Mouse (Mus musculus) heart, embryonic 16.5 days (tissue): ENCODE results near the gene Txn1. TPM values are rescaled to one million over a fixed set of nuclear protein-coding genes. Genes with fewer than 3 reads are reported as not detected.

Source experiments
- ATAC-seq: fragments of 200-750 bp; cut with Nextera tagmentation; replicated peaks from 2 replicates; pipeline ENCODE4 v1.8.0; 2017; ENCODE audit warnings: moderate number of reproducible peaks; ENCODE audit not compliant: insufficient read depth, low FRiP score; ENCODE audit errors: extremely low read depth
- H3K27ac ChIP-seq: fragments of 300-500 bp; sonication (generic); 2 replicates; pipeline ENCODE4 v1.5.1; 2014; ENCODE audit warnings: mild to moderate bottlenecking, low read length, control low read depth, moderate library complexity
- H3K27me3 ChIP-seq: fragments of 300-500 bp; sonication (generic); 2 replicates; pipeline ENCODE4 v1.6.1; 2014; ENCODE audit warnings: low read length, mixed read lengths; ENCODE audit not compliant: control insufficient read depth, insufficient read depth
- H3K36me3 ChIP-seq: fragments of 300-500 bp; sonication (generic); 2 replicates; pipeline ENCODE4 v1.6.1; 2014; ENCODE audit not compliant: control insufficient read depth, insufficient read depth
- H3K4me1 ChIP-seq: fragments of 300-500 bp; sonication (generic); 2 replicates; pipeline ENCODE4 v1.6.1; 2014; ENCODE audit warnings: low read length, mixed read lengths; ENCODE audit not compliant: control insufficient read depth, insufficient read depth
- H3K4me2 ChIP-seq: fragments of 300-500 bp; sonication (generic); 2 replicates; pipeline ENCODE4 v1.6.1; 2014; ENCODE audit warnings: low read depth, mild to moderate bottlenecking, control low read depth, low read length
- H3K4me3 ChIP-seq: fragments of 300-500 bp; sonication (generic); 2 replicates; pipeline ENCODE4 v1.5.1; 2014; ENCODE audit warnings: mild to moderate bottlenecking, control low read depth, low read length
- H3K9ac ChIP-seq: fragments of 300-500 bp; sonication (generic); 2 replicates; pipeline ENCODE4 v1.6.1; 2014; ENCODE audit warnings: low read length, control low read depth
- H3K9me3 ChIP-seq: fragments of 300-500 bp; sonication (generic); replicated peaks from 2 replicates; pipeline ENCODE4 v1.6.1; 2016; ENCODE audit warnings: low read length; ENCODE audit not compliant: control insufficient read depth
- WGBS: fragments of 180-500 bp; shearing (Covaris S2); extraction: QIAGEN DNeasy Blood & Tissue Kit; methylation state at CpG from one replicate; pipeline ENCODE4 v1.1.7; 2014; 5-methylcytosine and 5-hydroxymethylcytosine counted together
- polyA plus RNA-seq: library from polyadenylated mRNA; unstranded; fragments of >200 nt; fragmentation: Nextera tagmentation; extraction: Ambion mirVana; gene quantifications from 2 replicates; pipeline ENCODE4 v1.2.1, GENCODE M21; 2015

The Txn1 gene
- polyA plus RNA-seq, 1 experiment from 2014 or later: 304 TPM

GRCm38 (mm10) chr4:57952416-57952815 is 3.8 kb downstream of the Txn1 start:
- Histone ChIP-seq H3K9ac (no peak overlapping the region), H3K27ac (no peak overlapping the region), H3K4me1 (peaks cover 17% of the 10 kb centered on the region), H3K9me3 (peaks cover 6% of the 10 kb centered on the region), H3K4me3 (no peak overlapping the region), H3K36me3 (peaks cover 32% of the 10 kb centered on the region), H3K27me3 (no peaks in the 10 kb centered on the region), H3K4me2 (no peak overlapping the region)
- 94% methylated on average over 3 of the region's 3 CpGs for WGBS
- ATAC-seq: no peak

DNA sequence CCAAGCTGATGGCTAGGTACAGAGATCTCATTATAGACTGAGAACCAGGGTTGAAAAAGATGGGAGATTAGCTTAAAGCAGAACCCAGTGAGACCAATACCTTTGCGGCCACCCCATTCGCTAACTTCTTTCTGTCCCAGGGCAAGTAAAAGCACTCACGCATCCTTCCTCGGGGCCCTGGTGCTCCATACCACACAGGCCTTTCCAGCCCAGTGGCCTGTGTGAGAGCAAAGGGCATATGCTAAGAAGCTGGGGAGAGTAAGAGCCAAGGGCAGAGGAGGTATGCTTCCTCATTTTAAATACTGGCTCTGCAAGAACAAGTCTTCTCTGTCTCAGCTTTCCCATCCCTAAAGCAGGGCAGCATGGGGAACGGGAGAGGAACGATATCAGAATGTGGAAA is 6.3 kb downstream of the Txn1 start:
- Histone ChIP-seq H3K9me3 (peaks cover 6% of the 10 kb centered on the region), H3K4me2 (no peak overlapping the region), H3K36me3 (peaks cover 36% of the 10 kb centered on the region), H3K9ac (no peak overlapping the region), H3K4me1 (peaks cover 10% of the 10 kb centered on the region), H3K4me3 (no peak overlapping the region), H3K27ac (no peak overlapping the region), H3K27me3 (no peaks in the 10 kb centered on the region)
- 88% methylated on average over 6 of the region's 6 CpGs for WGBS
- no peak for ATAC-seq

- no peak overlapping the region for H3K4me2 ChIP-seq
- peaks cover 6% of the 10 kb centered on the region for H3K9me3 ChIP-seq
- H3K27me3 ChIP-seq: no peaks in the 10 kb centered on the region
- H3K4me1 ChIP-seq: no peaks in the 10 kb centered on the region
- no peak overlapping the region for H3K4me3 ChIP-seq
- H3K36me3 ChIP-seq: peaks cover 52% of the 10 kb centered on the region
- no peak overlapping the region for H3K9ac ChIP-seq
- 94% methylated on average over 4 of the region's 4 CpGs for WGBS
- no peak overlapping the region for H3K27ac ChIP-seq
- no peak for ATAC-seq
Measured at GRCm38 (mm10) chr4:57947476-57947875, 8.7 kb downstream of the Txn1 start.

DNA sequence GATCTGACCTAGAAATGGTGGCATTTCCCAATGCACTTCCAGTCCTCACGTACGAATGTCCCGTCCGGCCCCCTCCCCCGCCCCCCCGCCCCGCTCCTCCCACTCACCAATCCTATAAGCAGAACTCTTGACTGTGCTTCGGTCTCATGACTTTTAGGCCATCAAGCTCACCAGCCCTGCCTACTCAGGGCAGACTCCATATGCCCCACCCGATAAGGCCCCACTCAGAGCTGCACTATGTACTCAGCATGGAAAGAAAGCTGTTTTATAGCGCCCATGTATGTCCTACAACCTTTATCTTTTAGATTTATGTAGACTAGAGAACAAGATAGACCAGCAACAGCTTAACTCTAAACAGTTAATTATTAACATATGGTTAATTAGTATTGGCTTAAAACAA is 9.2 kb downstream of the Txn1 start:
- Histone ChIP-seq H3K9ac (no peak overlapping the region), H3K4me1 (no peaks in the 10 kb centered on the region), H3K9me3 (peaks cover 6% of the 10 kb centered on the region), H3K27me3 (no peaks in the 10 kb centered on the region), H3K4me3 (no peak overlapping the region), H3K4me2 (no peak overlapping the region), H3K36me3 (peaks cover 52% of the 10 kb centered on the region), H3K27ac (no peak overlapping the region)
- WGBS: 79% methylated on average over 10 of the region's 10 CpGs
- ATAC-seq: no peak

- H3K36me3 ChIP-seq: peaks cover 20% of the 10 kb centered on the region
- H3K4me3 ChIP-seq: no peak overlapping the region
- H3K27me3 ChIP-seq: no peaks in the 10 kb centered on the region
- no peak for ATAC-seq
- H3K27ac ChIP-seq: no peak overlapping the region
- no peaks in the 10 kb centered on the region for H3K9me3 ChIP-seq
- H3K4me1 ChIP-seq: no peaks in the 10 kb centered on the region
- H3K4me2 ChIP-seq: no peak overlapping the region
- H3K9ac ChIP-seq: no peak overlapping the region
- WGBS: 87% methylated on average over 2 of the region's 2 CpGs
Measured at GRCm38 (mm10) chr4:57942892-57943291, 13.3 kb downstream of the Txn1 start.

- Histone ChIP-seq H3K4me1 (no peaks in the 10 kb centered on the region), H3K4me2 (no peak overlapping the region), H3K36me3 (peaks cover 19% of the 10 kb centered on the region), H3K4me3 (no peak overlapping the region), H3K9me3 (no peaks in the 10 kb centered on the region), H3K9ac (no peak overlapping the region), H3K27ac (no peak overlapping the region), H3K27me3 (no peaks in the 10 kb centered on the region)
- WGBS: 64% methylated on average over 4 of the region's 4 CpGs
- no peak for ATAC-seq
Measured at GRCm38 (mm10) chr4:57940631-57941030, 15.6 kb downstream of the Txn1 start.

GRCm38 (mm10) chr4:57937292-57937691 is 18.9 kb downstream of the Txn1 start:
- H3K4me1 ChIP-seq: no peaks in the 10 kb centered on the region
- 75% methylated on average over 6 of the region's 6 CpGs for WGBS
- H3K9me3 ChIP-seq: peaks cover 3% of the 10 kb centered on the region; the same call in 1 of the 2 replicates
- H3K36me3 ChIP-seq: no peaks in the 10 kb centered on the region
- H3K4me2 ChIP-seq: no peak overlapping the region
- no peaks in the 10 kb centered on the region for H3K27me3 ChIP-seq
- H3K9ac ChIP-seq: no peak overlapping the region
- ATAC-seq: no peak
- H3K4me3 ChIP-seq: no peak overlapping the region
- H3K27ac ChIP-seq: no peak overlapping the region

- Histone ChIP-seq H3K4me3 (no peak overlapping the region), H3K36me3 (no peaks in the 10 kb centered on the region), H3K27me3 (no peaks in the 10 kb centered on the region), H3K9me3 (peaks cover 7% of the 10 kb centered on the region; the same call in 1 of the 2 replicates), H3K9ac (no peak overlapping the region), H3K27ac (no peak overlapping the region), H3K4me2 (no peak overlapping the region), H3K4me1 (no peaks in the 10 kb centered on the region)
- ATAC-seq: no peak
- WGBS: 61% methylated on average over 5 of the region's 5 CpGs
Measured at GRCm38 (mm10) chr4:57934181-57934580, 22.0 kb downstream of the Txn1 start.

DNA sequence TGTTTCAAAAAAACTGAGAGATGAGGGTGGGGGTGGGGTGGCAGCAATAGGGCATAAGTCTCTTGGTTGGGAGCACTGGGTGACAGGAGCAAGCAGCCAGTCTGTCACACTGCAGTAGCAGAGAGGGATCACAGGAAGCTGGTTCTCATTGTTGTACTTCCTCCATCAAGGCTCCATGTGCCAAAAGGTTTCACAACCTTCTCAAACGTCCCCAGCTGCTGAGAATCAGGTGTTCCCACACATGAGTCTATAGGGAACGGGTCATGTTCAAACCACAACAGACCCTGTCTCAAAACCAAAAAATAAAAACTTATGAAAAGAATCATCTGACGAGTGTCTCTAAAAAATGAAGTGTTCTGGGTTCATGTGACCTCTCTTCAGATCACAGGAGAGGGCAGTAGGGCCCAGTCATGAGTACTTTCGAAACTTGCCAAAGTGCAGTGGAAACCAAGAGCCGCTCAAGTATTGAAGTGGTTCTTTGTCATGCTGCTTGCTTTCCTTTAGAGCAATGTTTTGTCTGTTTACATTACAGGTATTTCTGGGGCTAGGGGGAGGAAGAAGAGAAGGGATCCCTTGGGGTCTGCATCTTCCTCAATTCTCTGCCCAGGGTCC is 25.5 kb downstream of the Txn1 start:
- H3K27ac ChIP-seq: no peak overlapping the region
- no peak for ATAC-seq
- no peaks in the 10 kb centered on the region for H3K36me3 ChIP-seq
- H3K4me2 ChIP-seq: no peak overlapping the region
- H3K9me3 ChIP-seq: peaks cover 7% of the 10 kb centered on the region; the same call in 1 of the 2 replicates
- H3K4me1 ChIP-seq: no peaks in the 10 kb centered on the region
- no peaks in the 10 kb centered on the region for H3K27me3 ChIP-seq
- no peak overlapping the region for H3K9ac ChIP-seq
- 64% methylated on average over 5 of the region's 5 CpGs for WGBS
- no peak overlapping the region for H3K4me3 ChIP-seq
